Mouse (Mus musculus): ENCODE measurements around the gene Olig1.

Gene Olig1

GRCm38 (mm10) chr16:91269468-91270211 lies at the start of gene Olig1:
Olig1 (plus strand) TSS chr16:91269772.
- peak; percentile 3 for DNase-seq (ENCODE audit: low spot score)

- DNase-seq (ENCODE audit: low spot score): no peak
Measured at GRCm38 (mm10) chr16:91222171-91222642, 47.4 kb upstream of the Olig1 start.

- no peak for DNase-seq (ENCODE audit: low spot score)
Measured at GRCm38 (mm10) chr16:91222643-91223271, 46.8 kb upstream of the Olig1 start.

GRCm38 (mm10) chr16:91223327-91224067 lies 46.1 kb upstream of the Olig1 start:
- DNase-seq (ENCODE audit: low spot score): no peak

- no peak for DNase-seq (ENCODE audit: low spot score)
Measured at GRCm38 (mm10) chr16:91224068-91224402, 45.5 kb upstream of the Olig1 start.

- no peak for DNase-seq (ENCODE audit: low spot score)
Measured at GRCm38 (mm10) chr16:91224481-91225232, 44.9 kb upstream of the Olig1 start.

- DNase-seq (ENCODE audit: low spot score): no peak
Measured at GRCm38 (mm10) chr16:91225233-91226037, 44.1 kb upstream of the Olig1 start, which contains the start of gene Olig2. Olig2 (plus strand) TSS chr16:91225457.

GRCm38 (mm10) chr16:91226038-91226882 lies 43.3 kb upstream of the Olig1 start:
- no peak for DNase-seq (ENCODE audit: low spot score)

- no peak for DNase-seq (ENCODE audit: low spot score)
Measured at GRCm38 (mm10) chr16:91226883-91227759, 42.5 kb upstream of the Olig1 start.

- DNase-seq (ENCODE audit: low spot score): no peak
Measured at GRCm38 (mm10) chr16:91227760-91228043, 41.9 kb upstream of the Olig1 start.

- no peak for DNase-seq (ENCODE audit: low spot score)
Measured at GRCm38 (mm10) chr16:91228238-91229071, 41.1 kb upstream of the Olig1 start.

GRCm38 (mm10) chr16:91229072-91229348 lies 40.6 kb upstream of the Olig1 start:
- DNase-seq (ENCODE audit: low spot score): no peak

GRCm38 (mm10) chr16:91229643-91230042 lies 39.9 kb upstream of the Olig1 start:
- no peak for DNase-seq (ENCODE audit: low spot score)

- no peak for DNase-seq (ENCODE audit: low spot score)
Measured at GRCm38 (mm10) chr16:91231781-91232469, 37.6 kb upstream of the Olig1 start.

- no peak for DNase-seq (ENCODE audit: low spot score)
Measured at GRCm38 (mm10) chr16:91232470-91233240, 36.9 kb upstream of the Olig1 start.

- DNase-seq (ENCODE audit: low spot score): no peak
Measured at GRCm38 (mm10) chr16:91233241-91233944, 36.2 kb upstream of the Olig1 start.

GRCm38 (mm10) chr16:91239024-91239423 lies 30.5 kb upstream of the Olig1 start:
- no peak for DNase-seq (ENCODE audit: low spot score)
